Mouse (Mus musculus) intestine, embryonic 16.5 days (tissue): ENCODE results near the gene Dedd2. TPM values are rescaled to one million over a fixed set of nuclear protein-coding genes. Genes with fewer than 3 reads are reported as not detected.
A peak's percentile ranks its signal among the peaks of the same experiment; 100 is the strongest.

ENCODE experiments used
- ATAC-seq: fragments of 200-750 bp; cut with Nextera tagmentation; 2 replicates; pipeline ENCODE4 v1.8.0; 2017; ENCODE audit warnings: moderate TSS enrichment, moderate library complexity
- H3K27ac ChIP-seq: fragments of 300-500 bp; sonication (generic); 2 replicates; pipeline ENCODE4 v1.5.1; 2014; ENCODE audit warnings: mild to moderate bottlenecking, low read length
- H3K27me3 ChIP-seq: fragments of 300-500 bp; sonication (generic); replicated peaks from 2 replicates; pipeline ENCODE4 v1.6.1; 2014; ENCODE audit warnings: low read length, control low read depth, mixed read lengths; ENCODE audit not compliant: control insufficient read depth, insufficient read depth
- H3K36me3 ChIP-seq: fragments of 300-500 bp; sonication (generic); 2 replicates; pipeline ENCODE4 v1.6.1; 2014; ENCODE audit warnings: low read length, control low read depth; ENCODE audit not compliant: control insufficient read depth, insufficient read depth
- H3K4me1 ChIP-seq: fragments of 300-500 bp; sonication (generic); 2 replicates; pipeline ENCODE4 v1.6.1; 2014; ENCODE audit warnings: low read length, control low read depth, mixed read lengths; ENCODE audit not compliant: control insufficient read depth, insufficient read depth
- H3K4me2 ChIP-seq: fragments of 300-500 bp; sonication (generic); 2 replicates; pipeline ENCODE4 v1.6.1; 2014; ENCODE audit warnings: low read depth, low read length, control low read depth
- H3K4me3 ChIP-seq: fragments of 300-500 bp; sonication (generic); 2 replicates; pipeline ENCODE4 v1.5.1; 2014; ENCODE audit warnings: mild to moderate bottlenecking, low read length
- H3K9ac ChIP-seq: fragments of 300-500 bp; sonication (generic); 2 replicates; pipeline ENCODE4 v1.6.1; 2014; ENCODE audit warnings: low read depth, low read length
- H3K9me3 ChIP-seq: fragments of 300-500 bp; sonication (generic); 2 replicates; pipeline ENCODE4 v1.6.1; 2016; ENCODE audit warnings: low read length, control low read depth; ENCODE audit not compliant: control insufficient read depth
- WGBS: fragments of 180-500 bp; shearing (Covaris S2); extraction: QIAGEN DNeasy Blood & Tissue Kit; methylation state at CpG from one replicate; pipeline ENCODE4 v1.1.7; 2014; 5-methylcytosine and 5-hydroxymethylcytosine counted together
- polyA plus RNA-seq: library from polyadenylated mRNA; unstranded; fragments of >200 nt; fragmentation: Nextera tagmentation; extraction: Ambion mirVana; gene quantifications from 2 replicates; pipeline ENCODE4 v1.2.1, GENCODE M21; 2015

The Dedd2 gene
- polyA plus RNA-seq, 1 experiment from 2014 or later: 11.3 TPM

DNA sequence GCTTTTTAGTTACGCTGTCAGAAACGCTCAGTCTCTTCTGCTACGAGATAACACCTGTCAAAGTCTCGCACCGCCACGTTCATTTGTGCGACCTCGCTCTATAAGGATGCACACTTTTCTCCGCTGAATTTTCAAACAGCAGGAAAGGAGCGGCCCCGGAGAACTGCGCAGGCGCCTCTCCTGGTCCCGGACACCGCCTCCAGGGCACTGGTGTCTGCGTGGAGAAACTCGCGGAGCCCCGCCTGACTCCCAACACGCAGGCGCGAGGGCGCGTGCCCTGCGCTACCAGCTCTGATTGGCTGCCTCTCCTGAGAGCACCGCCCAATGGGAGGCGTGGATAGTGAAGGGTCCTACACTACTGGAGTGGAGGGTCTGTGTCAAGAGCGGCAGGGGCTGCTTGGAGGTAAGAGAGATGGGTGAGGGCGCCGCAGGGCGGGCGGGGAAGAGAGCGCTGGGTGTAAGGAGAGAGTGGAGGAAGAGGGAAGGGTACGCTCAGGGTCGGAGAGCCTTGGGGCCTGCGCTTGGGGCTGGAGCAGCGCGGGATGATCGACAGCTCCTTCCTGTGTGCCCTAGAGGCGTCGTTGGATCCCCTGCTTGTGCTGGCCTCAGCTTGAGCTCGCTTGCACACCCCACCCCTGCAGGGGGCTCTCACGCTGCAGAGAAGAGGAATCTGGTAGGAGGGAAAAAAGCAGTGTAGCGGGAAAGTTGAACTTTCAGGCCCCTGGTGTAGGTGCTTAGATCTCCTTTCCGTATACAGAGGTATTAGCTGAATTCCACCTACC is 878 bp upstream of the Dedd2 start, which contains the start of gene Zfp526:
Gene Zfp526, plus strand, starts transcription at position 324 of the 782 bp plus-strand sequence.
- WGBS: under 1% methylated on average over 45 of the region's 45 CpGs
- no peaks in the 10 kb centered on the region for H3K27me3 ChIP-seq
- peak; percentile 92 for ATAC-seq

DNA sequence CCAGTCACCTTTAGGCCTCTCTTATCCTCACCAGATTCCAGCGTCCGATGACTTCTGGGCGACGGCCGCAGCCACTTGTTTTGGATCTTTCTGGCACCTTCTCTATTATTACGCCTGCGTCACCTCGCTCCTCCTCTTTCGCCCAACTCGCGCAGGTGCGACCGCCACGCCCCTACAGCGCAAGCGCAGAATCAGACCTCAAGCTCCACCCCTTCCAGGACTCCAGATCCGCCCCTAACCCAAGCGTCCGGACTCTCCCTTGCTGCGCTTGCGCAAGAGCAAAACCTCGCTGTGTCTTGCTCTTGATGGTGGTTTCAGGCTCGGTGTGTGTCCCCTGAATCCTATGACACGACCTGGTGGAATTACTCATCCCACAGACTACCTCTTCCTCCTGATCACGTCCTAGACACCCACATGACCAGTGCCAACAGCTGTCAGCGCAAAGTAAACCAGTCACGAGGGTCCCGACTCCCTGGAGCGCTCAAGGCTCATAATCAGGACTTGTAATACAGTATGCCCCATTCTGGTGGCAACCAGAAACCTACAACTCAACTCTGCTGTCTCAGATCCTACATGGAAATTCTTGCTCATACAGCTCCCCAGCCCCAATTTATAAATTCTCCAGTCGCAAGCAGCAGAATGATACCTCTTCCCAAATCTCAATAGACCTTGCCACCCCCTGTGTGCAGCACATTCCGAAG is 509 bp downstream of the Dedd2 start:
- Histone ChIP-seq H3K4me3 (peak overlapping the region; percentile 73), H3K27me3 (no peaks in the 10 kb centered on the region), H3K27ac (peak overlapping the region; percentile 84), H3K9me3 (no peaks in the 10 kb centered on the region), H3K36me3 (peaks cover 7% of the 10 kb centered on the region), H3K9ac (peak overlapping the region; percentile 82), H3K4me2 (peak overlapping the region; percentile 87), H3K4me1 (peaks cover 27% of the 10 kb centered on the region)
- WGBS: 3% methylated on average over 31 of the region's 31 CpGs
- peak; percentile 69 for ATAC-seq

More for the DNA sequence above, 878 bp upstream of the Dedd2 start, which contains the start of gene Zfp526:
- no peaks in the 10 kb centered on the region for H3K9me3 ChIP-seq
- H3K4me3 ChIP-seq: peak within 1 kb of the TSS; percentile 73
- peak within 1 kb of the TSS; percentile 84 for H3K27ac ChIP-seq
- H3K9ac ChIP-seq: peak within 1 kb of the TSS; percentile 77
- peaks cover 27% of the 10 kb centered on the region for H3K4me1 ChIP-seq
- peak within 1 kb of the TSS; percentile 87 for H3K4me2 ChIP-seq
- H3K36me3 ChIP-seq: peaks cover 16% of the 10 kb centered on the region

DNA sequence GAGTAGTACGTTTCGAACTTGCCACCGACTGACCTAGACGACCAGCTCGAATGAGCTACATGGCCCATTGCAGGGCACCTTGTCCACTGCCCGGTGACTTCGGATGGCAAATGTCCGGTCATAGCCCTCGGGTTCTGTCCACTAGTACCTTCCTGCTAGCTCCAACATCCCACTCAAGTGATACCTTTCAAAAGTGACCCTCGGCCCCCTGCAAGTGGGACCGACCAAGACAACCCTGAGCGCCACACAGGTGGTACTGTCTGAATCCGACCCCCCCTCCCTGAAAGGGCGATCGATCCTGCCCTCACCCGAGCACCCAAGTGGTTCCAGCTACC is 1.0 kb downstream of the Dedd2 start:
- H3K27me3 ChIP-seq: no peaks in the 10 kb centered on the region
- peaks cover 6% of the 10 kb centered on the region for H3K36me3 ChIP-seq
- peak overlapping the region; percentile 82 for H3K27ac ChIP-seq
- H3K4me2 ChIP-seq: peak overlapping the region; percentile 87
- peaks cover 27% of the 10 kb centered on the region for H3K4me1 ChIP-seq
- no peaks in the 10 kb centered on the region for H3K9me3 ChIP-seq
- H3K4me3 ChIP-seq: peak overlapping the region; percentile 73
- peak overlapping the region; percentile 82 for H3K9ac ChIP-seq
- ATAC-seq: no peak; the same call in 1 of the 2 replicates
- under 1% methylated on average over 16 of the region's 16 CpGs for WGBS

DNA sequence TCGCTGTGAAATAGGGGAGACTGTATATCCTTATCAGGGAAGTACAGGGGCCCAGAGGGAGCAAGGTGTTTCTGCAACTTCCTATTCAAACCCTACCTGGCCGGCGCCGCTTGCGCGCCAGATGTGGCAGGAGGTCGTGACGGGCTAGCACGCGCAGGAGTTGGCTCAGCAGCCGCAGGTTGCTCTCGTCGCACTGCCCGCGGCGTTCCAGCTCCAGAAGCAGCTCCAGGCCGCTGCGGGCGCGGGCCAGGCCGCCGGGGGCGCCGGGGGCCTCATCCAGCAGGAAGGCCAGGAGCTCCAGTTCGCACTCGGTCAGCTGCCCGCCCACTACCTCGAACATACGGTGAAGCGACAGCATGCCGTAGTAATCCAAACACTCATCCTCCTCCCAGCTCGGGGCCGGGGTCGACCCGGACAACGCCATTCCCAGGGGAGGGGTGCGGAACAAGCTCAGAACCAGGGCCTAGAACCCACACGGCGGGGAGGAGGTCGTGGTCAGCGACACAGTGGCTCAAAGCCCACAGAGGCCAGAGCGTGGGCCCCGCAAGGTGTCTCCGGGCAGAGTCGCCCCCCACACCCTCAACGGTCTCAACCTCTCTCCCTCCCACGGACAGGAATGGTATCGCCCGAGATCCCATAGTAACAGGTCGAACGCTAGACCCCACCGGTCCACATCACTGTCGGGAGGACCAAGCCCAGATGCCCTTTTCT is 1.6 kb downstream of the Dedd2 start:
- Histone ChIP-seq H3K36me3 (peaks cover 3% of the 10 kb centered on the region; the same call in 1 of the 2 replicates), H3K27ac (peak overlapping the region; percentile 82), H3K9me3 (no peaks in the 10 kb centered on the region), H3K4me3 (peak overlapping the region; percentile 73), H3K4me2 (peak overlapping the region; percentile 87), H3K9ac (peak overlapping the region; percentile 82), H3K4me1 (peaks cover 27% of the 10 kb centered on the region), H3K27me3 (no peaks in the 10 kb centered on the region)
- under 1% methylated on average over 53 of the region's 53 CpGs for WGBS
- ATAC-seq: peak; percentile 8

DNA sequence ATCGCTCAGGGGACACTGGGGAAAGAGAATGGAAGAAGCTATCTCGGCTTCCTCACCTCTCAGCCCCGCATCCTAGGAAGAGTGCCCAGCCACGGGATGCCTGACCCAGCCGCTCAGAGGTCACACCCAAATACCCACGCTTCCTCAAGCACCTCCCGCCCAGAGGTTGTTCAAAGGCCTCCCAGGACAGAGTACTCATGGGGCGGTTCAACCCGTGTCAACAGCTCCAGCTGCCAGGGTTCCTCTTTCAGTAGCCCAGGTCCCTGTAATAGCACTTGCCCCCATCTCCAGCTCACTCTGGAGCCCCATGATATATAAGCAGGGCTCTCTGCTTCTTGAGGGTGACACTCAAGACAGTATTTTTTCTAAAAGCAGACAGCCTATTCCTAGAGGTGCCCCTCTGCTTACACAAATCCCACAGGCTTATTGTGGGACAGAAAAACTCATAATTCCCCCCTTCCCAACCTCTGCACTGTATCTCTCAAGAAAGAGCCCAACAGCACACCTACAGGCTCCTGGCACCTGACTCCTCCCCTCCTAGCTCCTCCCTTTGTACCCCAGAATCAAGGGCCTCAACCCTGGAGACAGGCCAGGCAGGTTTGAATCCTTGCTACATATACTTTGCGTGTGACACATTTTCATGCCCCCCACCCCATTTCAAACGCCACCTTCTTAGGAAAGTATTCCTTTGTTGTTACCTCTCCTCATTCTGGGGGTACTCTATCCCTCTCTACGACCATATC is 2.6 kb downstream of the Dedd2 start:
- H3K4me1 ChIP-seq: peaks cover 27% of the 10 kb centered on the region
- peaks cover 3% of the 10 kb centered on the region; the same call in 1 of the 2 replicates for H3K36me3 ChIP-seq
- no peaks in the 10 kb centered on the region for H3K9me3 ChIP-seq
- WGBS: 55% methylated on average over 12 of the region's 12 CpGs
- H3K27ac ChIP-seq: peak overlapping the region; percentile 82
- no peaks in the 10 kb centered on the region for H3K27me3 ChIP-seq
- H3K4me3 ChIP-seq: peak overlapping the region; percentile 73
- peak overlapping the region; percentile 82; the same call in 1 of the 2 replicates for H3K9ac ChIP-seq
- H3K4me2 ChIP-seq: peak overlapping the region; percentile 87
- no peak for ATAC-seq

DNA sequence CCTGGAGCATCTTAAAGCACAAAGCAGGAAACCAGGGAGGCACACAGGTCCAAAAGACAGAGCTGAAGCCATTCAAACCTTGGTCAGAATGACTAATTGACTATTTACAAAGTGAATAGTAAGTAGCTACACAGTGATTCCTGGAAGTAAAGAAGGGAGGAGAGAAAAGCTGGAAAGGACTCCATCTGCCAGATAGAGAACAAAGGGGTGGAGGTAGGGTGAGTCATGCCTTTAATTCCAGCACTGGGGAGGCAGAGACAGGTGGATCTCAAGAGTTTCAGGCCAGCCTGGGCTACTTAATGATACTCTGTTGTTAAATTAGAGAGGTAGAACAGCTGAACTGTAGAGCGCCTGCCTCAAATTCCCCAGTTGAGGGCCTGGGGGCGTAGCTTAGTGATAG is 6.2 kb downstream of the Dedd2 start:
- H3K4me3 ChIP-seq: no peak overlapping the region
- no peak overlapping the region for H3K9ac ChIP-seq
- ATAC-seq: no peak
- H3K4me1 ChIP-seq: peaks cover 15% of the 10 kb centered on the region
- H3K27ac ChIP-seq: no peak overlapping the region
- H3K4me2 ChIP-seq: no peak overlapping the region
- peaks cover 6% of the 10 kb centered on the region; the same call in 1 of the 2 replicates for H3K36me3 ChIP-seq
- no peaks in the 10 kb centered on the region for H3K9me3 ChIP-seq
- WGBS: 88% methylated on average over 2 of the region's 2 CpGs
- no peaks in the 10 kb centered on the region for H3K27me3 ChIP-seq

DNA sequence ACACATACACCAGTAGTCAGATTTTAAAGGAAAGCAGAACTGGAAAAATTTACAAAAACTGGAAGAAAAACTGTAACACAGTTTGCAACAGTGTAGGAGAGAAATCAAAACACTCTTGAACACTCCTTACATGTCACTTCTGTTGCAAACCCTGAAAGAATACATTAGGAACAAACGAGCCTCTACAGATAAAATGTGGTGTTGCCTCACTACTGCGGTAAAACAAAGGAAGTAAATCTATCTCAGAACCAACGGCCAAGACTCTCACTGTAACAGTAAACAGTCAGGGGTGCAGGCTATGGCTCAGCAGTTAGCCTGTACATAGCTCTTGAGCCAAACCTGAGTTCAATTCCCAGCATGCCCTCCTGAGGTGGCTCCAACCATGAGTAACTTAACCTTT is 7.3 kb downstream of the Dedd2 start:
- Histone ChIP-seq H3K4me3 (no peak overlapping the region), H3K27ac (no peak overlapping the region), H3K4me1 (peaks cover 18% of the 10 kb centered on the region), H3K4me2 (no peak overlapping the region), H3K9me3 (no peaks in the 10 kb centered on the region), H3K9ac (no peak overlapping the region), H3K27me3 (no peaks in the 10 kb centered on the region), H3K36me3 (peaks cover 6% of the 10 kb centered on the region; the same call in 1 of the 2 replicates)
- no peak for ATAC-seq
- WGBS: 78% methylated on average over 3 of the region's 3 CpGs

DNA sequence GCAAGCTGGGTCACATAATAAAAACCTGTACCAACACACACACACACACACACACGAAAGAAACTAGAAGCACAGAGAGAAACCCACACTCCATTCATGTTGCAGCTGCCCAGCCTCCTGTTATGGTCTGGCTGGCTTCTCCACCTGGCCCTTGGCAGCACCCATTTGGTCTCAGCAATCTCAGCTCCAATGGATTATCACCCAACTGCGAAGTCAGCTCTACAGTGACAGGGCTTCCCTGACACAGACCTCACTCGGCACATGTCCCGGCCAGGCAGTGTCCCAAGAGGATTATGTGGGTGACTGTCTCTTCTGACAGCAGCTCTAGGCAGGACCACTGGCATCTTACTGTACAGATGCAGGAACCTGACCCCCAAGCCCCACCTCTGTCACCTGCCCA is 9.9 kb downstream of the Dedd2 start:
- H3K4me3 ChIP-seq: no peak overlapping the region
- WGBS: 87% methylated on average over 4 of the region's 4 CpGs
- H3K4me1 ChIP-seq: peaks cover 22% of the 10 kb centered on the region
- H3K9ac ChIP-seq: no peak overlapping the region
- no peaks in the 10 kb centered on the region for H3K27me3 ChIP-seq
- H3K36me3 ChIP-seq: peaks cover 6% of the 10 kb centered on the region; the same call in 1 of the 2 replicates
- H3K9me3 ChIP-seq: no peaks in the 10 kb centered on the region
- ATAC-seq: no peak
- H3K4me2 ChIP-seq: no peak overlapping the region
- no peak overlapping the region for H3K27ac ChIP-seq
